Mouse (Mus musculus): Measurements from ENCODE around the gene Gipc3. TPM values are rescaled to one million over a fixed set of nuclear protein-coding genes. Genes with fewer than 3 reads are reported as not detected.

The Gipc3 gene
- polyA plus RNA-seq, 1 experiment from 2014 or later, result not detected

DNA sequence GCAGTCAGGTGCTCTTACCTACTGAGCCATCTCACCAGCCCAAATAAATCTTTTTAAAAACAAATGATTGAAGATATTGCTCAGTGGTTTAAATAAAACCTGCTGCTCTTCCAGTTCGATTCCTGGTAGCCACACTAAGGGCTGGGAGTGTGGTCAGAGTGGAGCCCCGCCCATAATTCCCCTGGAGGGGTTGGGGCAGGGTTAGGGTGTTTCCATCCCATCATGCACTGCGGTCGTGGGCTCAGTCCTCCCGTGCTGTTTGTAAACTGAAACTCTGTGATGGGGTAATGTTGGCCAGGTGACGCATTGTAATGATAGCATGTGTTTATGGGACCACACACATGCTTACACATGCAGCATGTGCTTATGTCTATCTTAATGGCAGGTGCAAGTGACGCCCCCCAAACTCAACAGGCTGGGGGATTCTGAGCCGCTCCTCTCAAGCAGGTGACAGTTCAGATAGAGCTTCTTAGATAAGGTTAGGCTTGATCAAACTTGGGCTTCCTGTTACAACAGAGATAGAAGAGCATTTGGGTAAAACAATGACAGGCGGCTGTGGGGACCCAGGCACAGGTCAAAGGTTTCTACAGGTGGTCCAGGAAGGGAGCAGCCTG, 8.7 kb upstream of the Gipc3 start:
- no peaks in the 10 kb centered on the region for H3K9me3 ChIP-seq (replicated peaks)
- H3K36me3 ChIP-seq, result peaks cover 11% of the 10 kb centered on the region
- no peak overlapping the region for H3K9ac ChIP-seq
- H3K4me2 ChIP-seq (replicated peaks), result 0 out of 2 replicates have a peak overlapping the region, but pooled peaks have one; percentile 8
- ATAC-seq (ENCODE audit: low FRiP score), result no peak
- H3K4me1 ChIP-seq, result peaks cover 26% of the 10 kb centered on the region
- H3K27me3 ChIP-seq, result peaks cover 30% of the 10 kb centered on the region
- no peak overlapping the region for H3K27ac ChIP-seq
- H3K4me3 ChIP-seq, result no peak overlapping the region
- WGBS, result 26% methylated on average over 9 of the region's 9 CpGs

GRCm38 (mm10) chr10:81350351-81351063, 7.4 kb upstream of the Gipc3 start, which contains the start of gene Hmg20b:
Gene Hmg20b (minus strand): TSS chr10:81350480.
- Histone ChIP-seq H3K4me1 (peaks cover 29% of the 10 kb centered on the region), H3K4me3 (peak within 1 kb of the TSS; percentile 91), H3K9ac (peak within 1 kb of the TSS; percentile 80), H3K36me3 (peaks cover 11% of the 10 kb centered on the region), H3K4me2 (replicated peaks) (peak within 1 kb of the TSS; percentile 92), H3K27me3 (peaks cover 36% of the 10 kb centered on the region), H3K27ac (peak within 1 kb of the TSS; percentile 70), H3K9me3 (replicated peaks) (no peaks in the 10 kb centered on the region)
- WGBS, result under 1% methylated on average over 53 of the region's 54 CpGs
- ATAC-seq (ENCODE audit: low FRiP score), result peak; percentile 96

DNA sequence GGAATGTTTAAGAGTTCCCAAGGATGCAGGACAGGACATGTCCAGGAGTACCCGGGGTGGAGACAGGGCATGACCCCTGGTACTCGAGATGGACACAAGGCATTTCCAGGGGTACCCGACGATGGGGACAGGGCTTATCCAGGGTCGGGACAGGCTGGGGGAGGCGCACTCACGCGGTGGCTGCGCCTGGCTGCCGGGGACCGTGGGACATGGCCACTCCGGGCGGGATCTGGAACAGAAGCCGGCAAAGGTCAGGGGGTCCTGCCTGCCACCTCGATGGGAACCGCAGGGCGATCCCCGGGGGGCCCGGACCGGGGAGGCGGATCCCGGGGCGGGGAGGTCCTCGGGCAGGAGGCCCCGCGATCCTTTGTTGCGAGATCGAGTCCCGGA, 6.9 kb upstream of the Gipc3 start:
- Histone ChIP-seq H3K4me3 (peak overlapping the region; percentile 91), H3K36me3 (peaks cover 11% of the 10 kb centered on the region), H3K27me3 (peaks cover 39% of the 10 kb centered on the region), H3K27ac (peak overlapping the region; percentile 70), H3K9ac (peak overlapping the region; percentile 80), H3K4me2 (replicated peaks) (peak overlapping the region; percentile 92), H3K4me1 (peaks cover 29% of the 10 kb centered on the region), H3K9me3 (replicated peaks) (no peaks in the 10 kb centered on the region)
- 1% methylated on average over 29 of the region's 29 CpGs for WGBS
- peak; percentile 32 for ATAC-seq (ENCODE audit: low FRiP score)

DNA sequence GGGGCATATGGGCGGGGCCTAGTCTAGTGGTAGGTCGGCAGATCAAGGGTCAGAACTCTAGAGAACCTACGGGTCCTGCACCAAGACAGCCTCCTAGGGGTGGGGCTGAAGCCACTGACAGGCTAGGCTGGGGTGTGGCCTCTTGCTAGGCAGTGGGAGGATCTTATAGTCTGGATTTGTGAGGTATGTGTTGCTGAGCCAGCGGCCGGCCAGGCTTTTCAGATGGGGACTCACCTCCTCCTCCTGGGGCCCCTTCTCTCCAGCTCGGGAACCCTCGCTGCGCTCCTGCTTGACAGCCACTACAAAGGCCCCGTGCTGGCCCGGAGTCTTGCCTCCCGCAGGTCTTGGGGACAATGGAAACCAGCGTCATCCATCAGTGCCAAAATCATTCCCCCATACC, 6.1 kb upstream of the Gipc3 start:
- Histone ChIP-seq H3K4me2 (replicated peaks) (peak overlapping the region; percentile 92), H3K27me3 (peaks cover 46% of the 10 kb centered on the region), H3K9ac (peak overlapping the region; percentile 80), H3K36me3 (peaks cover 11% of the 10 kb centered on the region), H3K9me3 (replicated peaks) (no peaks in the 10 kb centered on the region), H3K27ac (no peak overlapping the region), H3K4me3 (peak overlapping the region; percentile 91), H3K4me1 (peaks cover 29% of the 10 kb centered on the region)
- no peak for ATAC-seq (ENCODE audit: low FRiP score)
- 4% methylated on average over 12 of the region's 12 CpGs for WGBS

- Histone ChIP-seq H3K4me2 (replicated peaks) (peak overlapping the region; percentile 49), H3K27me3 (peaks cover 71% of the 10 kb centered on the region), H3K4me3 (peak overlapping the region; percentile 21), H3K9me3 (replicated peaks) (no peaks in the 10 kb centered on the region), H3K4me1 (peaks cover 35% of the 10 kb centered on the region), H3K36me3 (peaks cover 11% of the 10 kb centered on the region), H3K9ac (peak overlapping the region; percentile 32), H3K27ac (peak overlapping the region; percentile 52; the same call in 1 of the 2 replicates)
- 7% methylated on average over 51 of the region's 55 CpGs for WGBS
- ATAC-seq (ENCODE audit: low FRiP score), result no peak
Measured at GRCm38 (mm10) chr10:81346453-81347067, 3.5 kb upstream of the Gipc3 start.

DNA sequence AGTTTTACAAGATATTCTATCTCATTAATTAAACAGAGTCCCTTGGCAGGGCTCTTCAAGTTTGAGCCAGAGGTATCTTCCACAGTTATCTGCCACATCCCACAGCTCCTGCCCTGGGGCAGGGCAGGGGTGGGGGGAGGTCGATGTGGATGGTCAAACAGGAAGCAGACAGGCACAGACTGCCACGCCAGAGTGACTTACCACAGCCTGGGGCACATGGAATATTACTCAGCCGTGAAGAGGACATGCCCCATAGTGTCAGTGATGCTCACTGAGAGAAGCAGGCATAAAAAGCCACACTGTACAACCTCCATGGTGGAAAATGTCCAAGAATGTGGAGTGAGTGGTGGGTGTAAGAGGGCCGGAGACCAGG, 2.1 kb upstream of the Gipc3 start:
- Histone ChIP-seq H3K9me3 (replicated peaks) (no peaks in the 10 kb centered on the region), H3K27ac (no peak overlapping the region), H3K4me3 (no peak overlapping the region), H3K36me3 (peaks cover 11% of the 10 kb centered on the region), H3K9ac (no peak overlapping the region), H3K4me1 (peaks cover 35% of the 10 kb centered on the region), H3K4me2 (replicated peaks) (no peak overlapping the region), H3K27me3 (peaks cover 85% of the 10 kb centered on the region)
- 90% methylated on average over 4 of the region's 4 CpGs for WGBS
- no peak for ATAC-seq (ENCODE audit: low FRiP score)

GRCm38 (mm10) chr10:81344421-81345161, 1.5 kb upstream of the Gipc3 start:
- Histone ChIP-seq H3K27me3 (peaks cover 87% of the 10 kb centered on the region), H3K9me3 (replicated peaks) (no peaks in the 10 kb centered on the region), H3K4me2 (replicated peaks) (no peak overlapping the region), H3K36me3 (peaks cover 11% of the 10 kb centered on the region), H3K4me1 (peaks cover 30% of the 10 kb centered on the region), H3K27ac (no peak overlapping the region), H3K4me3 (no peak overlapping the region), H3K9ac (no peak overlapping the region)
- no peak for ATAC-seq (ENCODE audit: low FRiP score)
- 54% methylated on average over 8 of the region's 8 CpGs for WGBS

- Histone ChIP-seq H3K9ac (no peak overlapping the region), H3K27ac (no peak overlapping the region), H3K4me1 (peaks cover 10% of the 10 kb centered on the region), H3K27me3 (peaks cover 77% of the 10 kb centered on the region), H3K36me3 (no peaks in the 10 kb centered on the region), H3K4me3 (no peak overlapping the region), H3K9me3 (replicated peaks) (no peaks in the 10 kb centered on the region), H3K4me2 (replicated peaks) (no peak overlapping the region)
- no peak for ATAC-seq (ENCODE audit: low FRiP score)
- WGBS, result 35% methylated on average over 16 of the region's 16 CpGs
Measured at GRCm38 (mm10) chr10:81341333-81341949, 1.6 kb downstream of the Gipc3 start.

DNA sequence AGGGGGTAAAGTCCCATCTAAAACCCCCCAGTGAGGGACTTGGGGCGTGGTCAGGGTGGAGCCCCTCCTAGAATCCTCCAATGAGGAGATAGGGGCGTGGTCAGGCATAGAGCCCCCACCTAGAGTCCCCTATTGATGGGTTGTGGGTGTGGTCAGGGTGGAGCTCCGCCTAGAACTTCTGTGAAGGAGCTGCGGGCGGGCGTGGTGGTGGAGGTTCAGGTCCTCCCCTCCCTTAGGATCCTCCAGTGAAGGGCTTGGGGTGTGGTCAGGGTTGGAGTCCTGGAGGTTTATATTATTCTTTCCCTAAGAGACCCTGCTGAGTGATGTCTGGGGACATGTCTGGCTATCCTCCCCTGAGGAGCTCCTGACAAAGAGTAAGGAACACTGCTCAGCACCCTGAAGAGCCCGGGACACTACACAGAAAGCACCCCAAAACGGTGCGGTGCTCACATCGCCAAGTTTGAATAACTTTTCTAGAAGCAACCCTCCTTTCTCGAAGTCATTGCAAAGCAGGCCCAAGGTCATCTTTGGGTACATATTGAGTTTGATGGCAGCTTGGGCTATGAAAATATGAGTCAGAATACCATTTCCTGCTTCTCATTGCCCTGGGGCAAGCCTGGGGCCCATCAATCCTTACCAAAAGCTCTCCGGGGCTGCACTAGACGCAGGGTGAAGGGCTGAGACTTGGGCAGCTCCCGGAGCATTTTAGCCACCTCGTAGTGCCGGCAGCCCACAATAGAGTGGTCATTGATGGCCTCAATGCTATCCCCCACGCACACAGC, 2.3 kb downstream of the Gipc3 start:
- Histone ChIP-seq H3K9me3 (replicated peaks) (no peaks in the 10 kb centered on the region), H3K36me3 (no peaks in the 10 kb centered on the region), H3K27ac (no peak overlapping the region), H3K4me3 (no peak overlapping the region), H3K4me1 (peaks cover 8% of the 10 kb centered on the region; the same call in 1 of the 2 replicates), H3K9ac (no peak overlapping the region), H3K27me3 (peaks cover 70% of the 10 kb centered on the region), H3K4me2 (replicated peaks) (no peak overlapping the region)
- ATAC-seq (ENCODE audit: low FRiP score), result no peak
- 37% methylated on average over 17 of the region's 17 CpGs for WGBS

DNA sequence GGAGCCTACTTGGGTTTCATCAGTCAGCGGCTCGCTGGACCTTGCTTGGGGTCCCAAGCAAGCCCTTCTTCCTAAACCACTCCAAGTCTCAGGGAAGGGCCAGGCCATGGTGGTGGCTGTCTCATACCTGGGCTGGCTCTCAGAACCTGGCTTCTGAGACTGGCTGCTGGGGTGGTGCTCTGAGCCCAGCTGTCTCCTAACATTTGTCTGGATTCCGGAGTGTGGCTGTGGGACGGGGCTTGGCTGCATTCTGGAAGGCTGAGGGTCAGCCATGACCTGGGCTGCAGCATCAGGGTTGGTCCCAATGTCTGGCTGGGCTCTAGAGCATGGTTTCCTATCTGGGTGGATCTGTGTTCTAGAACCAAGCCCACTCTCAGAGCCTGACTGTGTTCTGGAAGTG, 6.5 kb downstream of the Gipc3 start:
- 95% methylated on average over 4 of the region's 4 CpGs for WGBS
- H3K4me2 ChIP-seq (replicated peaks), result no peak overlapping the region
- H3K4me1 ChIP-seq, result peaks cover 11% of the 10 kb centered on the region
- no peak overlapping the region for H3K4me3 ChIP-seq
- H3K9me3 ChIP-seq (replicated peaks), result no peaks in the 10 kb centered on the region
- no peak overlapping the region for H3K27ac ChIP-seq
- H3K27me3 ChIP-seq, result peaks cover 53% of the 10 kb centered on the region
- ATAC-seq (ENCODE audit: low FRiP score), result no peak
- H3K36me3 ChIP-seq, result no peaks in the 10 kb centered on the region
- no peak overlapping the region; the same call in 1 of the 2 replicates for H3K9ac ChIP-seq

All from hindbrain, embryonic 12.5 days (tissue).